Mouse (Mus musculus) liver, adult 2 months (tissue): ENCODE measurements around the gene Man1c1.

Experiments used
- CTCF ChIP-seq: fragments of 200-500 bp; IDR thresholded peaks from 2 replicates; pipeline ENCODE4 v1.5.1; 2011; ENCODE audit warnings: low read depth, low read length, control low read depth
- POLR2A ChIP-seq: fragments of 200-500 bp; IDR thresholded peaks from 2 replicates; pipeline ENCODE4 v1.6.1; 2011; ENCODE audit warnings: low read length, control low read depth; ENCODE audit not compliant: insufficient read depth; ENCODE audit errors: extremely low read depth

- peak; percentile 77 for TF ChIP-seq CTCF
- TF ChIP-seq POLR2A = no peak
Observed at GRCm38 (mm10) chr4:134749301-134750030, 45.4 kb upstream of the Man1c1 start.
